Mouse (Mus musculus): Measurements from ENCODE around the gene Klc1. TPM values are rescaled to one million over a fixed set of nuclear protein-coding genes. Genes with fewer than 3 reads are reported as not detected.

Klc1 gene
- polyA plus RNA-seq, 1 experiment from 2014 or later = 116 TPM

DNA sequence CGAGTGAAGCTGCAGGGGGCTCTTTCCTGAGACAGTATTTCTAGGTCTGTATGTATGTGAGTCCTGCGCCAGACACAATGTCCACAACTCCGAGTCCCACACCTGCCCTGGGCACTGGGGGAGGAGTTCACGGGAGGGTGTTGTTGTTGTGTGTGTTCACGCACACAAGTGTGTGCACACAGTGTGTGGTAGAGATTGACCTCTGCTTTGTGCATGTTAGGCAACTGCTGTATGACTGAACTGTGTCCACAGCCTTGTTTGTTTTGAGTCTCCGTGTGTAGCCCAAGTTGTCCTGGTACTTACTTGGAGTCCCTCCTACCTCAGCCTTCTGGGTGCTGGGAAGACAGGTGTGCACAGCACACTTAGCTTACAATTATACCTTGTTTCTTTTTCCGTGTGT is 32.0 kb downstream of the Klc1 start:
- Histone ChIP-seq H3K27me3 (ENCODE audit: insufficient read depth, poor library complexity, severe bottlenecking) (no peaks in the 10 kb centered on the region), H3K27ac (no peak overlapping the region), H3K36me3 (peaks cover 99% of the 10 kb centered on the region), H3K9me3 (no peaks in the 10 kb centered on the region), H3K4me3 (no peak overlapping the region), H3K4me1 (peaks cover 10% of the 10 kb centered on the region; the same call in 1 of the 2 replicates)
- DNase-seq (ENCODE audit: low spot score) = no peak
- WGBS = 91% methylated on average over 7 of the region's 7 CpGs

GRCm38 (mm10) chr12:111791474-111792104 is 32.9 kb downstream of the Klc1 start:
- no peaks in the 10 kb centered on the region for H3K27me3 ChIP-seq (ENCODE audit: insufficient read depth, poor library complexity, severe bottlenecking)
- H3K4me1 ChIP-seq = peaks cover 10% of the 10 kb centered on the region; the same call in 1 of the 2 replicates
- no peak for DNase-seq (ENCODE audit: low spot score)
- no peak overlapping the region for H3K4me3 ChIP-seq
- H3K36me3 ChIP-seq = peaks cover 99% of the 10 kb centered on the region
- 91% methylated on average over 13 of the region's 13 CpGs for WGBS
- H3K9me3 ChIP-seq = no peaks in the 10 kb centered on the region
- no peak overlapping the region for H3K27ac ChIP-seq

- no peak for DNase-seq (ENCODE audit: low spot score)
- Histone ChIP-seq H3K4me3 (no peak overlapping the region), H3K27me3 (ENCODE audit: insufficient read depth, poor library complexity, severe bottlenecking) (no peaks in the 10 kb centered on the region), H3K36me3 (peaks cover 96% of the 10 kb centered on the region), H3K4me1 (0 out of 2 replicates have a peak, but pooled peaks cover 3% of the 10 kb centered on the region), H3K27ac (no peak overlapping the region), H3K9me3 (no peaks in the 10 kb centered on the region)
- 65% methylated on average over 22 of the region's 22 CpGs for WGBS
These were observed 35.5 kb downstream of the Klc1 start for GRCm38 (mm10) chr12:111794102-111794501.

GRCm38 (mm10) chr12:111794526-111795179 is 36.0 kb downstream of the Klc1 start:
- Histone ChIP-seq H3K27ac (no peak overlapping the region), H3K36me3 (peaks cover 94% of the 10 kb centered on the region)
- 92% methylated on average over 18 of the region's 18 CpGs for WGBS

DNA sequence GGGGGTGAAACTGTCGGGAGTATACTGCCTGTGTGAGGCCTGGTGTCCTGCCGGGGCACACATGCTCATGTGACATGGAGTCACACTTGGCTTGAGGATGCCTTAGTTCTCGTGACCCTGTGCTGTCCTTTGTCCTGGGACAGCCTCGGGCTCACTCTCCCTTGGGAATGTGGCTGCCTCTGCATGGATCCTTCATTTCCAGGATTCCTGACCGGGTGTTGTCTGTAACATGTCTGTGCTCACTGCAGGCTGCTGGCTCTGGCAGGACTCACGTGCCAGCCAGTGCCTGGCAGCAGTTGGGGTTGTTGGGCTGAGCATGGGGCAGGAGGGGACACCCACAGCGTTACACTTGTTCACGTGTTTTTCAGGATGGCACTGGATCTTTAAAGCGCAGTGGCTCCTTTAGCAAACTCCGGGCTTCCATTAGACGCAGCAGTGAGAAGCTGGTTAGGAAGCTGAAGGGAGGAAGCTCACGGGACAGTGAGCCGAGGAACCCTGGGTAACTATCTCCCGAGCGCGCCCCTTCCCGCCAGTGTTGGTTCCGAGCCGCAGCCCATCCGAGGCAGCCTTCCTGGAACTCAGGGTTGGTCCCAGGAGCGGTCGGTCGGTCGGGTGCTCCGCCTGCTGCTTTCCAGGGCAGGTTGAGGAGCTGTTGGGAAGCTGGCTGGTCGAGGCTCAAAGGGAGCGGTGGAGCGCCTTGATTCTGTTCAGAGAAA is 36.7 kb downstream of the Klc1 start:
- peaks cover 6% of the 10 kb centered on the region; the same call in 1 of the 2 replicates for H3K4me1 ChIP-seq
- 89% methylated on average over 28 of the region's 28 CpGs for WGBS
- DNase-seq (ENCODE audit: low spot score) = no peak
- no peak overlapping the region for H3K4me3 ChIP-seq
- H3K27ac ChIP-seq = no peak overlapping the region
- peaks cover 93% of the 10 kb centered on the region for H3K36me3 ChIP-seq
- no peaks in the 10 kb centered on the region for H3K27me3 ChIP-seq (ENCODE audit: insufficient read depth, poor library complexity, severe bottlenecking)
- no peaks in the 10 kb centered on the region for H3K9me3 ChIP-seq

More at GRCm38 (mm10) chr12:111794526-111795179, 36.0 kb downstream of the Klc1 start:
- H3K4me1 ChIP-seq = 0 out of 2 replicates have a peak, but pooled peaks cover 3% of the 10 kb centered on the region
- DNase-seq (ENCODE audit: low spot score) = no peak
- H3K27me3 ChIP-seq (ENCODE audit: insufficient read depth, poor library complexity, severe bottlenecking) = no peaks in the 10 kb centered on the region
- H3K4me3 ChIP-seq = no peak overlapping the region
- H3K9me3 ChIP-seq = no peaks in the 10 kb centered on the region

- Histone ChIP-seq H3K27ac (no peak overlapping the region), H3K27me3 (ENCODE audit: insufficient read depth, poor library complexity, severe bottlenecking) (no peaks in the 10 kb centered on the region), H3K4me3 (no peak overlapping the region), H3K4me1 (peaks cover 9% of the 10 kb centered on the region; the same call in 1 of the 2 replicates), H3K9me3 (no peaks in the 10 kb centered on the region), H3K36me3 (peaks cover 92% of the 10 kb centered on the region)
- DNase-seq (ENCODE audit: low spot score) = no peak
- WGBS = 91% methylated on average over 8 of the region's 8 CpGs
These were observed 38.6 kb downstream of the Klc1 start for GRCm38 (mm10) chr12:111797251-111797650.

DNA sequence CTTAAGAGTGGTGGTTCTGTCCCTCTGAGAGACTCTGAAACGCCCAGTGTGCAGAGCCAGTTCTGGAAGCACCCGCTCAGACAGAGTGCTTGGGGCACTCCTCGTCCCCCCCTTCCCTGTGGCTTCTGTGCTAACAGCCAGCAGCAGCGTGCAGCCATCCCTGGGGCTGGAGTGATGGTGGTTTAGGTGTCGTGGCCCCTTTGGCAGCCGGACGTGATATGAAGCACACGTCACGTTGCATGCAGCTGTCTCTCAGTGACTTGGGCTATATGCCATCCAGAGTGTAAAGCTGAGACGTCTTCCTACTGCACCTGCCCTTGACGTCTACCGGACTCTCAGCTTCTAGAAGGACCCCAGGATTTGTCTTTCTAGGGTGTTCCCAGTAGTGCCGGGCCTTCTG is 39.8 kb downstream of the Klc1 start:
- Histone ChIP-seq H3K4me1 (peaks cover 9% of the 10 kb centered on the region; the same call in 1 of the 2 replicates), H3K27ac (no peak overlapping the region), H3K9me3 (no peaks in the 10 kb centered on the region), H3K4me3 (no peak overlapping the region), H3K36me3 (peaks cover 93% of the 10 kb centered on the region), H3K27me3 (ENCODE audit: insufficient read depth, poor library complexity, severe bottlenecking) (no peaks in the 10 kb centered on the region)
- DNase-seq (ENCODE audit: low spot score) = no peak
- 92% methylated on average over 13 of the region's 13 CpGs for WGBS

DNA sequence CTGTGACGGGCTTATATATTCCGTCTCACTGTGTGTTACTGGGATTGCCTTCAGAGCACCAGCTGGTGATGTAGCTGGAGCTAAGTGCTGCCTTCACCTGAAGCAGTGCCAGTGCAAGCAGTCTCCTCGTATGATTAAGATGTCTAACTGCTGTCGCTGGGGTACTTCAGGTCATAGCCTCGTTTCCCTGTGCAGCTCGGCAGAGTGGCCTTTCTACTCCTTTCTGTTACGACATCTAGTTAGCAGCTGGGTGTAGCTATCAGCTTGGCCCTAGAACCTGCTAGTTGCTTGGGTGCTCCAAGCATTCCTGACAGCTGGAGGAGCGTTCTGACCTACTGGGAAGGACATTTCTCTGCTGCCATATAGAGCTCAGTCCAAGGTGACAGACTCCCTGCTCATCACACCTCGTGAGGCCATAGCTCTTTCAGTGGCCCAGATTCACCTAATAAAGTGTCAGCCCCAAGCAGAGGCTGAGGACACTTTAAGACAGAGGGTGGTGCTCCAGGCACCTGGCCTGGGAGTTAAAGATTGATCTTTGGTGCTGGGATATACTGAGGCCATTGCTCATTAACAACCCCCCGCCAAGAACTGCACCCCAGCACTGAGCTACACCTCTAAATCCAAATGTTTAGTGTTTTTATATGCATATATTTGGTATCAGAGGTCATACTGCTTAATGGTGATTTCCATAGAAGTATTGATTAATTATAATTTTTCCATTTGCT is 42.0 kb downstream of the Klc1 start:
- no peaks in the 10 kb centered on the region for H3K9me3 ChIP-seq
- no peak for DNase-seq (ENCODE audit: low spot score)
- H3K27ac ChIP-seq = peak overlapping the region; percentile 52; the same call in 1 of the 2 replicates
- no peak overlapping the region for H3K4me3 ChIP-seq
- H3K27me3 ChIP-seq (ENCODE audit: insufficient read depth, poor library complexity, severe bottlenecking) = no peaks in the 10 kb centered on the region
- peaks cover 93% of the 10 kb centered on the region for H3K36me3 ChIP-seq
- WGBS = 71% methylated on average over 10 of the region's 10 CpGs
- H3K4me1 ChIP-seq = peaks cover 5% of the 10 kb centered on the region; the same call in 1 of the 2 replicates

DNA sequence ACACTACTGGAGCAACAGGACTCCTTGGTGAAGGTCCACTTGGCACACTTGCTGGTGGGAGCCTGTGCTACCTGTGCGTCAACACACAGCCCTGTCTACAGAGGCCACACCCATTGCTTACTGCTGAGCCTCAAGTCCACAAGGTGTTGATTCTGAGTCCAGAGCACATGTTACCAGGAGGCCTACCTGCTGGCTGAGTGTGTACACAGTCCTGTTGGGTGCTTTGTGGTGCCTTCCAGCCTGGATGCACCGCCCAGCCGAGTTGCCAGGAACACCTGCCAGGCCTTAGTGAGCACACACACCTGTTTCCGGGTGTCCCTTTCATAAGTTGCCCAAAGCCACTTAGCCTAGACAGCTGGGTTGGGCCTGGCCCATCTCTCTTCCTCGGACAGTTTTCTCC is 44.9 kb downstream of the Klc1 start:
- no peaks in the 10 kb centered on the region for H3K9me3 ChIP-seq
- H3K4me3 ChIP-seq = no peak overlapping the region
- H3K27me3 ChIP-seq (ENCODE audit: insufficient read depth, poor library complexity, severe bottlenecking) = no peaks in the 10 kb centered on the region
- peaks cover 11% of the 10 kb centered on the region; the same call in 1 of the 2 replicates for H3K4me1 ChIP-seq
- no peak overlapping the region for H3K27ac ChIP-seq
- peaks cover 94% of the 10 kb centered on the region for H3K36me3 ChIP-seq
- 88% methylated on average over 5 of the region's 5 CpGs for WGBS
- no peak for DNase-seq (ENCODE audit: low spot score)

- no peak for DNase-seq (ENCODE audit: low spot score)
- Histone ChIP-seq H3K4me3 (no peak overlapping the region), H3K9me3 (no peaks in the 10 kb centered on the region), H3K27me3 (ENCODE audit: insufficient read depth, poor library complexity, severe bottlenecking) (no peaks in the 10 kb centered on the region), H3K4me1 (peaks cover 38% of the 10 kb centered on the region), H3K27ac (no peak overlapping the region), H3K36me3 (peaks cover 60% of the 10 kb centered on the region)
- WGBS = 84% methylated on average over 6 of the region's 6 CpGs
These were observed 50.1 kb downstream of the Klc1 start for GRCm38 (mm10) chr12:111808775-111809174.

DNA sequence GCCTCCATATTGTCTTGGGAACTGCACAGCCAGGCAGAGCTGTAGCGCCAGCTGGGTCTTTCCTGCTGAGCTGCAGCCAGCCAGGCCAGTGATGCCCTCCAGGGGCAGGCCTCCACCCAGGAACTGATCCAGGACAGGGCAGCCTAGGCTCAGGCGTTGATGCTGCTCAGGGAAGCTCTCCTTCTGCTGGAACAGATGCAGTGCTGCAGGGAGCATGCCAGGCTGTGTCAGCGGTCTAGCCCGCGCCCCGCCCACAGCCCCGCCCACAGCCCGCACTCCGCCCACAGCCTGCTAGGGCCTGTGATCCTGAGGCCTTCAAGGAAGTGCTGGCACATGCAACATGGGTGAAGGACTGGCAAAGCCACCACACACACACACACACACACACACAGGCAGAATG is 51.1 kb downstream of the Klc1 start:
- WGBS = 3% methylated on average over 9 of the region's 9 CpGs
- H3K9me3 ChIP-seq = no peaks in the 10 kb centered on the region
- H3K27ac ChIP-seq = peak overlapping the region; percentile 67
- peaks cover 50% of the 10 kb centered on the region for H3K36me3 ChIP-seq
- H3K4me1 ChIP-seq = peaks cover 40% of the 10 kb centered on the region
- peak overlapping the region; percentile 8; the same call in 1 of the 2 replicates for H3K4me3 ChIP-seq
- H3K27me3 ChIP-seq (ENCODE audit: insufficient read depth, poor library complexity, severe bottlenecking) = no peaks in the 10 kb centered on the region
- peak; percentile 93 for DNase-seq (ENCODE audit: low spot score)

GRCm38 (mm10) chr12:111812075-111812474 is 53.4 kb downstream of the Klc1 start:
- H3K4me1 ChIP-seq = peaks cover 57% of the 10 kb centered on the region
- no peak for DNase-seq (ENCODE audit: low spot score)
- 0 out of 2 replicates have a peak overlapping the region, but pooled peaks have one; percentile 84 for H3K4me3 ChIP-seq
- H3K27me3 ChIP-seq (ENCODE audit: insufficient read depth, poor library complexity, severe bottlenecking) = no peaks in the 10 kb centered on the region
- 81% methylated on average over 13 of the region's 13 CpGs for WGBS
- H3K9me3 ChIP-seq = no peaks in the 10 kb centered on the region
- no peak overlapping the region for H3K27ac ChIP-seq
- peaks cover 27% of the 10 kb centered on the region for H3K36me3 ChIP-seq
